Mouse (Mus musculus) limb, embryonic 12.5 days (tissue): Measurements from ENCODE around the gene Arhgef10l. TPM values are rescaled to one million over a fixed set of nuclear protein-coding genes. Genes with fewer than 3 reads are reported as not detected.

Experiments
- ATAC-seq: fragments of 200-750 bp; cut with Nextera tagmentation; 2 replicates; pipeline ENCODE4 v1.8.0; 2017; ENCODE audit warnings: low read depth, moderate TSS enrichment; ENCODE audit not compliant: insufficient number of reproducible peaks, insufficient read depth, low FRiP score, low TSS enrichment
- H3K27ac ChIP-seq: fragments of 300-500 bp; sonication (generic); 2 replicates; pipeline ENCODE4 v1.5.1; 2016; ENCODE audit warnings: mild to moderate bottlenecking, moderate library complexity
- H3K27me3 ChIP-seq: fragments of 300-500 bp; sonication (generic); 2 replicates; pipeline ENCODE4 v1.6.1; 2016; ENCODE audit warnings: mild to moderate bottlenecking, moderate library complexity
- H3K36me3 ChIP-seq: fragments of 300-500 bp; sonication (generic); 2 replicates; pipeline ENCODE4 v1.6.1; 2016; ENCODE audit warnings: mild to moderate bottlenecking, moderate library complexity
- H3K4me1 ChIP-seq: fragments of 300-500 bp; sonication (generic); replicated peaks from 2 replicates; pipeline ENCODE4 v1.6.1; 2016
- H3K4me2 ChIP-seq: fragments of 300-500 bp; sonication (generic); 2 replicates; pipeline ENCODE4 v1.6.1; 2016; ENCODE audit warnings: mild to moderate bottlenecking, moderate library complexity
- H3K4me3 ChIP-seq: fragments of 300-500 bp; sonication (generic); replicated peaks from 2 replicates; pipeline ENCODE4 v1.5.1; 2016; ENCODE audit warnings: mild to moderate bottlenecking
- H3K9ac ChIP-seq: fragments of 300-500 bp; sonication (generic); replicated peaks from 2 replicates; pipeline ENCODE4 v1.6.1; 2016; ENCODE audit warnings: mild to moderate bottlenecking, moderate library complexity
- H3K9me3 ChIP-seq: fragments of 300-500 bp; sonication (generic); 2 replicates; pipeline ENCODE4 v1.6.1; 2016; ENCODE audit warnings: mild to moderate bottlenecking, moderate library complexity
- WGBS: fragments of 180-500 bp; shearing (Covaris S2); methylation state at CpG from one replicate; pipeline ENCODE4 v1.1.7; 2016; 5-methylcytosine and 5-hydroxymethylcytosine counted together
- polyA plus RNA-seq: library from polyadenylated mRNA; unstranded; fragments of >200 nt; fragmentation: Nextera tagmentation; extraction: Ambion mirVana; gene quantifications from 2 replicates; pipeline ENCODE4 v1.2.1, GENCODE M21; 2016

Arhgef10l gene
- polyA plus RNA-seq, 1 experiment from 2014 or later, result 20.0 TPM

DNA sequence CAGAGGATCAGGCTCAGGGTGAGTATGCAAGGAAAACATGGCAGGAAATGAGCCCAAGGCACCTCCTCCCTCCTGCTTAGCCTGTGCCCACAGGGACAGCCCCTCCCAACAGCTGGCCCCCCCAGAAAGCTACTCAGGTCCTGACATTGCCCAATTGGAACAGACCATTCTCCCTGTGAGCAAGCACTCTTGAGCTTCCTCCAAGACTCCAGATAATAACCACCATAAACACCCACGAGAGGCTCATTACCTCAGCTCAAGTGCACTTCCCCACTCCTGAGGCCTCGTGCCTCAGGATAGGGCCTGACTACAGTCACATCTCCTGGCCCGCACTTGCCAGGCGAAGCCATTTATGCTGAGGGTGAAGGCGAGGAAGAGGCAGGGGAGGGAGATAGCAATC lies 67.0 kb downstream of the Arhgef10l start:
- Histone ChIP-seq H3K27ac (no peak overlapping the region), H3K9ac (no peak overlapping the region), H3K27me3 (no peaks in the 10 kb centered on the region), H3K9me3 (peaks cover 15% of the 10 kb centered on the region), H3K36me3 (peaks cover 52% of the 10 kb centered on the region), H3K4me1 (0 out of 2 replicates have a peak, but pooled peaks cover 6% of the 10 kb centered on the region), H3K4me3 (no peak overlapping the region), H3K4me2 (no peak overlapping the region)
- 53% methylated on average over 5 of the region's 5 CpGs for WGBS
- no peak for ATAC-seq

DNA sequence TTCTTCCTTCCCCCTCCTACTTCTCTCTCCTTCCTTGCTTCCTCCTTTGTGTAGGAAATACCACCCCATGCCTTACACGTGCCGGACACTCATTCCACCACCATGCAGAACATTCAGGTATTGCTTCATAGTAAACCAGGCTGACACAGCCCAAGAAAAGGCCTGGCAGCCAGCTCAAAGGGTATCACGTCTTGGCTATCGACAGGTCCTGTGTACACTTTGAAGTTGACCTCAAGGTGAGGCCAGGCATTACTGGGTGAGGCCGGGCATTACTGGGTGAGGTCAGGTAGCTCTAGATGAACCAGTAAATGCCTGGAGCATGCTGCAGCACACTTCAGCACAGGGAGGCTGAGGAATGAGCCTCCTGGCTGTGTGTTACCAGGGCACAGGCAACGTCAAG lies 67.9 kb downstream of the Arhgef10l start:
- H3K4me1 ChIP-seq, result 0 out of 2 replicates have a peak, but pooled peaks cover 6% of the 10 kb centered on the region
- H3K36me3 ChIP-seq, result peaks cover 58% of the 10 kb centered on the region
- H3K4me3 ChIP-seq, result no peak overlapping the region
- no peaks in the 10 kb centered on the region for H3K27me3 ChIP-seq
- no peak overlapping the region for H3K27ac ChIP-seq
- no peak overlapping the region for H3K4me2 ChIP-seq
- peaks cover 15% of the 10 kb centered on the region for H3K9me3 ChIP-seq
- WGBS, result 96% methylated on average over 6 of the region's 6 CpGs
- ATAC-seq, result no peak
- H3K9ac ChIP-seq, result no peak overlapping the region

DNA sequence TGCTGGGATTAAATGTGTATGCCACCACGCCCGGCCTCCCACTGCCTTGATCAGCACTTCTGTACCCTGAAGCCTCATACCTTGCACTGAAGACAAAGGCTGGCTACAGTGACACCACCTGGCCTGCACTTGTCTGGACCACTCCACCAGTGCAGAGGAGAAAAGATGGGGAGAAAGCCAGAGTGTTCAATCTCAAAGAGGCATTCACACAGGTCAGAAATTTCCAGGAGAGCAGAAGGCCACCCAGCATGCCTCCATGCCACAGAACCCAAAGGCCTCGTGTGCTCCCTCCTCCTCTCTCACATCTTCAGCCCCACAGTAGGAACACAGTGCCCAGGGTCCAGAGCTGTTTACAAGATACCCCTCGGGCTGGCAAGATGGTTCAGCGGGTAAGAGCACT lies 68.4 kb downstream of the Arhgef10l start:
- peaks cover 15% of the 10 kb centered on the region for H3K9me3 ChIP-seq
- no peak overlapping the region for H3K4me3 ChIP-seq
- peaks cover 61% of the 10 kb centered on the region for H3K36me3 ChIP-seq
- no peak for ATAC-seq
- no peak overlapping the region for H3K9ac ChIP-seq
- 95% methylated on average over 5 of the region's 5 CpGs for WGBS
- H3K27ac ChIP-seq, result no peak overlapping the region
- H3K4me1 ChIP-seq, result 0 out of 2 replicates have a peak, but pooled peaks cover 5% of the 10 kb centered on the region
- H3K27me3 ChIP-seq, result no peaks in the 10 kb centered on the region
- H3K4me2 ChIP-seq, result no peak overlapping the region

DNA sequence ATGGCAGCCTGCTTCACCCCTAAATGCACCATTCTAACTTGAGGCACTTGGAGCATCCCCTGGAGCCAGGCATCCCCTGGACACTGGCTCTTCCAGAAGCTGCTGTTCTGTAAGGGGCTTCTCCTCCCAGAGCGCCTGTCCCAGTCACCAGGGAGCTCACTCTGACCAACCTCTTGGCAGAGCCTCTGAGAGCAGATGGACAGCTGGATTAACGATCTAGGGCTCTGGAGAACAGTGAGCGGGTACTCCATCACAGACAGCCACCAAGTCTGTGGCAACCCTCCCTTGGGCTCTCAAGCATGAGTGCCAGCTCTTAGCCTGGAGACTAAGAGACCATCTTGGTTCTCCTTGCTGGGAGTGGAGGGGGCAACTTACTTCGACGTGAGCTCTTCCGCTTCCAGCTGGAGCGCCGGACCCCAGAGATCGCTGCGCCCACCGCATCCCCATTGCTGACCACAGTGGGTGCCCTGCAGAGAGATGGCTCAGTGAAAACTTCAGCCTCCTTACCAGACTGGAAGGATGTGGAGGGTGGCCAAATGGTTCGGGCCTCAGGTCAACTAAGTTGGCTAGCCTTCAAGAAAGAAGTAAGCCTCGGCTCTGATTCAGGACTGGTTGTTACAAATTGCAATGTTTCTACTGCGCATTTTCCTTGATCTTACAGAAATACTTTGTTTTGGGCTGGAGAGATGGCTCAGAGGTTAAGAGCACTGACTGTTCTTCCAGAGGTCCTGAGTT lies 71.9 kb downstream of the Arhgef10l start:
- ATAC-seq, result no peak
- Histone ChIP-seq H3K9me3 (peaks cover 15% of the 10 kb centered on the region), H3K4me3 (no peak overlapping the region), H3K4me1 (no peaks in the 10 kb centered on the region), H3K9ac (no peak overlapping the region), H3K4me2 (no peak overlapping the region), H3K27ac (no peak overlapping the region), H3K36me3 (peaks cover 73% of the 10 kb centered on the region), H3K27me3 (no peaks in the 10 kb centered on the region)
- 91% methylated on average over 14 of the region's 14 CpGs for WGBS

DNA sequence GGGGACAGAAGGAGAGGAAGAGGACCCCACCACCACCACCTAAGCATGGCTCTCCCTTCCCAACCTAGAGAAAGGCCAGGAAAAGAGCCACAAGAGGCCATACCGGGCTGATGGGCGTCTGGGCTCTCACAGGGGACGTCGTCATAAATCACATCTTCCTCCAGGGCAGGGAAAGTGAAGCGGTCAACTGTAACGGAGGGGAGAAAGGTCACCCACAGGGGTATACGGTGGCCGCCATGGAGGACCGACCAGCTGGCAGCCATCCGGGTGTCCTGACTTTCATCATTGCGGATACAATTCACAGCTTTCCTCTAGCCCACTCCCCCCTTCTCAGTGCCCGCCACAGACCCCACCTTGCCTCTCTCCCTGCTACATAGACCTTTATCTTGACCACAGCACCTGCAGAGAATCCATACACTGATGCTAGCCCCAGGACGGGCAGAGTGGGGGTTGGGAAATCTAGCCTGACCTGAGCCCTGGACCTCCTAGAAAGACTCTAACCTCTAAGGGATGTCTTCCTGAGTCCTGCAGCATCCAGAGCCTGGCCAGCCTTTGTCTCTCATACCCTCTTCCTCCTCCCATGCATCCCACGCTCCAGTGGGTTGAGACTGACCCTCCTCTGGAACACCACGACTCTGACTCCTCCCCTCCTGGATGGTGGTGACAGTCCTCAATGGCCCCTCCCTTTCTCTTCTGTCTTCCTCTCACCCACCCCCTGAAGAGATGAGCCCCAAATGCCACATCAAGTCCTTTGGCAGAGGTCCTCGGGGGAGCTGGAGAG lies 72.6 kb downstream of the Arhgef10l start:
- no peak overlapping the region for H3K9ac ChIP-seq

DNA sequence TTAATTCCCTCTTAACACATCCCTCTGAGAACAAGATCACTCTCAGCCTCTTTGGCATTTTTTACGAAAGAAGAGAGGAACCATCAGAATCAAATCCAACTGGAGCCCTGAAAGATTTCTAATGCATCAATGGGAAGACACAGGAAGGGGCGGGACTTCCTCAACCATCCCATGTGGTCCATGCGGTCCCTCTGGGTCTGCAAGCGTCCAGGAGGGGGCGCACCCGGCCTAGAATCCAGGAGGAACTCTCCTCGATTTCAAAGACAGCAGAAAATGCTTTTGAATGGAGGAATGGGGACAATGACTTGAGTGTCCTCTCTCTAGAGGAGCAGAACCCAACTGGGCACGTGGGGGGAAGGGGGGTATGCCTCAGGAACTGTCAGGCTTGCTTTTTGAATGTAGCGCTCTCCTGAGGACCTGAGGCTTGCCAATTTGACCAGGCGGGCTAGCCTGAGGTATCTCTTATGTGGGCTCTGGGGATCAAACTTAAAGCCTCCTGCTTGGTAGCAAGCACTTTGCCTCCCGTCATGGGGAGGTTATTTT lies 73.5 kb downstream of the Arhgef10l start:
- Histone ChIP-seq H3K9me3 (peaks cover 8% of the 10 kb centered on the region), H3K36me3 (peaks cover 73% of the 10 kb centered on the region), H3K27me3 (no peaks in the 10 kb centered on the region), H3K4me1 (no peaks in the 10 kb centered on the region), H3K4me2 (no peak overlapping the region), H3K27ac (no peak overlapping the region), H3K4me3 (no peak overlapping the region), H3K9ac (no peak overlapping the region)
- ATAC-seq, result no peak
- 28% methylated on average over 11 of the region's 11 CpGs for WGBS

More for the DNA sequence above, 72.6 kb downstream of the Arhgef10l start:
- H3K4me3 ChIP-seq, result no peak overlapping the region
- peaks cover 73% of the 10 kb centered on the region for H3K36me3 ChIP-seq
- H3K4me1 ChIP-seq, result no peaks in the 10 kb centered on the region
- peaks cover 15% of the 10 kb centered on the region for H3K9me3 ChIP-seq
- no peak overlapping the region for H3K27ac ChIP-seq
- H3K4me2 ChIP-seq, result no peak overlapping the region
- no peak for ATAC-seq
- H3K27me3 ChIP-seq, result no peaks in the 10 kb centered on the region
- 58% methylated on average over 16 of the region's 16 CpGs for WGBS

DNA sequence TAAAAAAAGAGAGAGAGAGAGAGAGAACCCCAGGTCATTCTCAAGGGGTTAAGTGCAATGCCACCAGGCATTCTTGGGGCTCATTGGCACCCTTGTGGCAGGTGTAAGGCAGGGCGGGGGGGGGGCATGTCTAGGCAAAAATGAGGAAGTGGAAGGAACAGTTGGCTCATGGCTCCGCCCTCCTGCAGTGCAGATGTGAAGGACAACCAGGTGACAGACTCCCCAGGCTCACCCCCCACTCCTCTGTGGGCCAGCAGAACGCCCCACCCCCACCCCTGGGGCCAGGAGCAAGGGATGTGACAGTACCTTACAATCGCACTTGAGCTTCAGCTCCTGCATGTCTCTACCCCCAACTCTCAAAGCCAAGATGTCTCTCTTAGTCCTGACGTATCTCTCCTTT lies 79.3 kb downstream of the Arhgef10l start:
- H3K36me3 ChIP-seq, result peaks cover 71% of the 10 kb centered on the region
- H3K9me3 ChIP-seq, result no peaks in the 10 kb centered on the region
- H3K9ac ChIP-seq, result no peak overlapping the region
- no peak overlapping the region for H3K4me3 ChIP-seq
- no peak for ATAC-seq
- no peaks in the 10 kb centered on the region for H3K27me3 ChIP-seq
- no peak overlapping the region for H3K4me2 ChIP-seq
- no peak overlapping the region for H3K27ac ChIP-seq
- 71% methylated on average over 5 of the region's 5 CpGs for WGBS
- no peaks in the 10 kb centered on the region for H3K4me1 ChIP-seq

DNA sequence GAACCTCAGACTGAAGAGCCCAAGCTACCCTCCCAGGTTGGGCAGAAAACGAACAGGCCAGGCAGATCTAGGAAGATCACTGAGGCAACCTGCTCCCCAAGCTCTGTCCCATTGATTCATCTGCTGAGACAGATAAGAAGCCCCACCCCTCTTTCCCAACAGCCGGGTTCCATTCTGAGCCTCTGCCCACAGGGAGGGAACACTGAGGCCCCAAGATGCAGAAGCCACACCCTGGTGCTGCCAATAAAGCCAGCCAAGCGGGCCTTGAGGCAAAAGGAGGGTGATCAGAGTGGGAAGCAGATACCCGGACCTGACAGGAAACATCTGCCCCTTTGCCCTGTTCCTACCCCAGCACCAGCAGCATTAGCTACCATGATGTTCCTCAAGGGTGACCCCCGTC lies 81.6 kb downstream of the Arhgef10l start:
- ATAC-seq, result no peak
- Histone ChIP-seq H3K4me3 (no peak overlapping the region), H3K4me1 (no peaks in the 10 kb centered on the region), H3K9me3 (no peaks in the 10 kb centered on the region), H3K27ac (no peak overlapping the region), H3K9ac (no peak overlapping the region), H3K4me2 (no peak overlapping the region), H3K36me3 (peaks cover 73% of the 10 kb centered on the region), H3K27me3 (no peaks in the 10 kb centered on the region)
- 59% methylated on average over 5 of the region's 5 CpGs for WGBS

DNA sequence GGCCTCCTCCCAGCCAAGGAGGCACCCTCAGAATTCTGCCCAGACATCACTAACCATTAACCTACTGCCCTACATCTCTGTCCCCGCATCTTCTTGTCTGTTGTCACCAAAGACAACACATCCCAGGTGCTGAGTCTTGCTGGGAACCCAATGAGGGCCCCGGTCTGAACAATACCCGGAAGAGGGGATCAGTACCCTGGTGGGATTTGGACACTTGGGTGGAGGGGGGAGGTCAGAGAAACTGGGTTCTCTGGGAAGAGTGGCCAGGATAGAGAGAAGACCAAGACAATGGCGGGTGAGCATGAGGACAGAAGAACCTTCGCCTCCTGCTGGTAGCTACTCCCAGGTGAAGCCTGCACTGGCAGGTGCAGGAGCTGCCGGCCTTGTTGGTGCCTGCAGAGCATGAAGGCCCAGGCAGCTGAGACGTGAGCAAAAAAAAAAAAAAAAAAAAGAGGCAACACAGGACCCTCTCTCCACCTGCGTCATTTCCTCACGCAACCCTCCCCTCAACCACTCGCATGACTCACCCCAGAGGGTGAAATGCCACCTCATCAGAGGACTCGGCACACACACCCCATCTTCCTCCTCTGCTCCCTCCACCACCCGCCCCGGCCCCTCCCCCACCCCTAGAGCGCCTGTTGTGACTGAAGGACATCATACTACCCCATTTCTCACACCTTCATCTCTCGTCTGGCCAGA lies 83.3 kb downstream of the Arhgef10l start:
- Histone ChIP-seq H3K36me3 (peaks cover 79% of the 10 kb centered on the region), H3K9me3 (no peaks in the 10 kb centered on the region), H3K4me2 (no peak overlapping the region), H3K4me1 (no peaks in the 10 kb centered on the region), H3K9ac (no peak overlapping the region), H3K4me3 (no peak overlapping the region), H3K27me3 (no peaks in the 10 kb centered on the region), H3K27ac (no peak overlapping the region)
- no peak for ATAC-seq
- WGBS, result 81% methylated on average over 14 of the region's 15 CpGs

DNA sequence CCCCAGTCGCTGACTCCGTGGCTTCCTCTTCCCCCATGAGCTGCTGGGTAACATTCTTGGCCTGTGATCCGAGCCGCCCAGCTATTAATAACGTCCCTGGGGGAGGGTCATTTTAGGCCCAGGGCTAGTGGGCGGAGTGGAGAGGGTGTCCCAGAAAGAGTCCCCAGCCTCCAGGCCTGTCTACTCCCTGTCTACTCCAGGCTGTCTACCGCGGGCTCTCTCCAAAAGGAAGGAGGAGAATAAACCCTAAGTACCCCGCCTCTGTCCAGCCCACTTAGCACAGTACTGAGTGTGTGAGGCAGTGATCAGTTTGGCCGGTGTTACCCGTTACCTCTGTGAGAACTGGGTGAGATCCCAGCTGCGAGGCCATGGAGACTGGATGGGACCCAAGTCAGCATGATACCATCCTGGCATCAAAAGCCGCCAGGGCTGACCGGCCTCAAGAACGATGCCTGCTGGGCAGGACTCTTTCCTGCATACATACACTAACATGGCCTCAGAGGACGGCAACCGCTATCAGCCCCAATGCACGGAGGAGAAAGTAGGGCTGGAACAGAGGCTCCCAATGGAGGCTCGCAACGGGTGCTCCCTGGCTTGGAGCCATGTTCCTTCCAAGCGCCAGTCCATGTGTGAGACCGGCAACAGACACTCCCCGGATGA lies 84.0 kb downstream of the Arhgef10l start:
- ATAC-seq, result no peak
- 0 out of 2 replicates have a peak overlapping the region, but pooled peaks have one; percentile 12 for H3K9ac ChIP-seq
- WGBS, result 75% methylated on average over 23 of the region's 23 CpGs

More for the DNA sequence above, 84.0 kb downstream of the Arhgef10l start:
- Histone ChIP-seq H3K4me1 (no peaks in the 10 kb centered on the region), H3K27me3 (no peaks in the 10 kb centered on the region), H3K4me2 (no peak overlapping the region), H3K9me3 (no peaks in the 10 kb centered on the region), H3K36me3 (peaks cover 79% of the 10 kb centered on the region), H3K27ac (no peak overlapping the region), H3K4me3 (no peak overlapping the region)
